Mouse (Mus musculus): ENCODE measurements at regions not wholly inside any gene's neighbourhood (a gene's known extent, or its start where the extent isn't known, plus 50 kb on each side); places are given as distances from the start of the nearest gene placed in this dataset.

- no peaks in the 10 kb centered on the region for H3K27me3 ChIP-seq (ENCODE audit: control insufficient read depth, insufficient read depth, low read length)
- H3K36me3 ChIP-seq (ENCODE audit: control insufficient read depth, insufficient read depth, low read length): no peaks in the 10 kb centered on the region
- no peak for TF ChIP-seq POLR2A (IDR thresholded peaks at IDR 0.05; ENCODE audit: borderline replicate concordance, extremely low read depth, insufficient read depth, insufficient read length)
- H3K4me3 ChIP-seq (replicated peaks; ENCODE audit: low read length): no peak overlapping the region
- H3K27ac ChIP-seq (replicated peaks; ENCODE audit: low read depth, low read length): no peak overlapping the region
- H3K4me2 ChIP-seq (replicated peaks; ENCODE audit: low read depth, low read length, severe bottlenecking): no peak overlapping the region
- WGBS: 65% methylated on average over 6 of the region's 6 CpGs
- peaks cover 9% of the 10 kb centered on the region for H3K4me1 ChIP-seq (ENCODE audit: control insufficient read depth, insufficient read depth, low read length)
- DNase-seq (ENCODE audit: low spot score) (no peak), ATAC-seq (ENCODE audit: low FRiP score, low read depth) (no peak)
- H3K9ac ChIP-seq (ENCODE audit: low read depth, low read length, severe bottlenecking): no peak overlapping the region
- H3K9me3 ChIP-seq (ENCODE audit: control insufficient read depth, low read length): no peaks in the 10 kb centered on the region
Measured at GRCm38 (mm10) chr16:18683556-18683955, 53.8 kb upstream of the Sept5 start.

- DNase-seq (ENCODE audit: low spot score) (peak; percentile 40), ATAC-seq (ENCODE audit: low FRiP score, low read depth) (no peak)
- TF ChIP-seq POLR2A (IDR thresholded peaks at IDR 0.05; ENCODE audit: borderline replicate concordance, extremely low read depth, insufficient read depth, insufficient read length): no peak
- H3K9ac ChIP-seq (ENCODE audit: low read depth, low read length, severe bottlenecking): no peak overlapping the region; the same call in 1 of the 2 replicates
- H3K36me3 ChIP-seq (ENCODE audit: control insufficient read depth, insufficient read depth, low read length): no peaks in the 10 kb centered on the region
- H3K9me3 ChIP-seq (ENCODE audit: control insufficient read depth, low read length): no peaks in the 10 kb centered on the region
- H3K4me3 ChIP-seq (replicated peaks; ENCODE audit: low read length): no peak overlapping the region
- no peak overlapping the region for H3K27ac ChIP-seq (replicated peaks; ENCODE audit: low read depth, low read length)
- H3K4me2 ChIP-seq (replicated peaks; ENCODE audit: low read depth, low read length, severe bottlenecking): no peak overlapping the region
- peaks cover 9% of the 10 kb centered on the region for H3K4me1 ChIP-seq (ENCODE audit: control insufficient read depth, insufficient read depth, low read length)
- no peaks in the 10 kb centered on the region for H3K27me3 ChIP-seq (ENCODE audit: control insufficient read depth, insufficient read depth, low read length)
- 16% methylated on average over 6 of the region's 6 CpGs for WGBS
Measured at GRCm38 (mm10) chr16:18686044-18686761, 56.4 kb upstream of the Sept5 start.

GRCm38 (mm10) chr16:18686916-18687315 lies 57.2 kb upstream of the Sept5 start:
- Histone ChIP-seq H3K4me1 (ENCODE audit: control insufficient read depth, insufficient read depth, low read length) (peaks cover 9% of the 10 kb centered on the region), H3K4me3 (replicated peaks; ENCODE audit: low read length) (peak overlapping the region; percentile 24), H3K9ac (ENCODE audit: low read depth, low read length, severe bottlenecking) (peak overlapping the region; percentile 50), H3K36me3 (ENCODE audit: control insufficient read depth, insufficient read depth, low read length) (no peaks in the 10 kb centered on the region), H3K27me3 (ENCODE audit: control insufficient read depth, insufficient read depth, low read length) (no peaks in the 10 kb centered on the region), H3K9me3 (ENCODE audit: control insufficient read depth, low read length) (no peaks in the 10 kb centered on the region), H3K4me2 (replicated peaks; ENCODE audit: low read depth, low read length, severe bottlenecking) (peak overlapping the region; percentile 52), H3K27ac (replicated peaks; ENCODE audit: low read depth, low read length) (peak overlapping the region; percentile 50; the same call in 1 of the 2 replicates)
- peak; percentile 78 for DNase-seq (ENCODE audit: low spot score)
- peak; percentile 26; the same call in 1 of the 2 replicates for TF ChIP-seq POLR2A (IDR thresholded peaks at IDR 0.05; ENCODE audit: borderline replicate concordance, extremely low read depth, insufficient read depth, insufficient read length)
- under 1% methylated on average over 17 of the region's 17 CpGs for WGBS
- ATAC-seq (ENCODE audit: low FRiP score, low read depth): peak; percentile 87

GRCm38 (mm10) chr16:18687367-18687766 lies 57.6 kb upstream of the Sept5 start:
- 8% methylated on average over 8 of the region's 8 CpGs for WGBS
- no peak for TF ChIP-seq POLR2A (IDR thresholded peaks at IDR 0.05; ENCODE audit: borderline replicate concordance, extremely low read depth, insufficient read depth, insufficient read length)
- peak; percentile 48; the same call in 1 of the 2 replicates for ATAC-seq (ENCODE audit: low FRiP score, low read depth)

GRCm38 (mm10) chr16:18695596-18695995 lies 65.8 kb upstream of the Sept5 start:
- DNase-seq (ENCODE audit: low spot score) (no peak), ATAC-seq (ENCODE audit: low FRiP score, low read depth) (no peak)
- WGBS: 58% methylated on average over 5 of the region's 5 CpGs
- H3K4me2 ChIP-seq (replicated peaks; ENCODE audit: low read depth, low read length, severe bottlenecking): no peak overlapping the region
- TF ChIP-seq POLR2A (IDR thresholded peaks at IDR 0.05; ENCODE audit: borderline replicate concordance, extremely low read depth, insufficient read depth, insufficient read length): no peak
- H3K27me3 ChIP-seq (ENCODE audit: control insufficient read depth, insufficient read depth, low read length): no peaks in the 10 kb centered on the region
- H3K4me1 ChIP-seq (ENCODE audit: control insufficient read depth, insufficient read depth, low read length): peaks cover 3% of the 10 kb centered on the region; the same call in 1 of the 2 replicates
- H3K4me3 ChIP-seq (replicated peaks; ENCODE audit: low read length): no peak overlapping the region
- H3K27ac ChIP-seq (replicated peaks; ENCODE audit: low read depth, low read length): no peak overlapping the region
- H3K9me3 ChIP-seq (ENCODE audit: control insufficient read depth, low read length): no peaks in the 10 kb centered on the region
- H3K36me3 ChIP-seq (ENCODE audit: control insufficient read depth, insufficient read depth, low read length): no peaks in the 10 kb centered on the region
- no peak overlapping the region for H3K9ac ChIP-seq (ENCODE audit: low read depth, low read length, severe bottlenecking)

More at GRCm38 (mm10) chr16:18687367-18687766, 57.6 kb upstream of the Sept5 start:
- peak; percentile 53 for DNase-seq (ENCODE audit: low spot score)
- Histone ChIP-seq H3K9ac (ENCODE audit: low read depth, low read length, severe bottlenecking) (peak overlapping the region; percentile 50), H3K27me3 (ENCODE audit: control insufficient read depth, insufficient read depth, low read length) (no peaks in the 10 kb centered on the region), H3K4me3 (replicated peaks; ENCODE audit: low read length) (peak overlapping the region; percentile 24), H3K9me3 (ENCODE audit: control insufficient read depth, low read length) (no peaks in the 10 kb centered on the region), H3K27ac (replicated peaks; ENCODE audit: low read depth, low read length) (peak overlapping the region; percentile 50; the same call in 1 of the 2 replicates), H3K36me3 (ENCODE audit: control insufficient read depth, insufficient read depth, low read length) (no peaks in the 10 kb centered on the region), H3K4me2 (replicated peaks; ENCODE audit: low read depth, low read length, severe bottlenecking) (peak overlapping the region; percentile 52), H3K4me1 (ENCODE audit: control insufficient read depth, insufficient read depth, low read length) (peaks cover 9% of the 10 kb centered on the region)
